Mouse (Mus musculus) brain, embryonic 14.5 days (tissue): ENCODE data around the gene Kng1.

ENCODE experiments used
- CTCF ChIP-seq: fragments of 200-500 bp; IDR thresholded peaks from 2 replicates; pipeline ENCODE4 v1.5.1; 2012; ENCODE audit warnings: inconsistent platforms, mild to moderate bottlenecking, moderate library complexity, borderline replicate concordance; ENCODE audit not compliant: insufficient read depth, insufficient read length; ENCODE audit errors: extremely low read depth
- POLR2A ChIP-seq: fragments of 200-500 bp; IDR thresholded peaks from 2 replicates; pipeline ENCODE4 v1.6.1; 2012; ENCODE audit warnings: mild to moderate bottlenecking, inconsistent platforms, borderline replicate concordance; ENCODE audit not compliant: poor library complexity, insufficient read depth, insufficient read length, severe bottlenecking; ENCODE audit errors: extremely low read depth

GRCm38 (mm10) chr16:23033673-23034072 is 24.0 kb upstream of the Kng1 start:
- no peak for TF ChIP-seq CTCF
- TF ChIP-seq POLR2A: no peak
